Mouse (Mus musculus) left cerebral cortex, postnatal 10 days (tissue): ENCODE measurements around the gene Gabrb3. TPM values are rescaled to one million over a fixed set of nuclear protein-coding genes. Genes with fewer than 3 reads are reported as not detected.

Source experiments
- DNase-seq, 2 experiments: peaks; one replicate each; pipeline ENCODE4 v3.0.0; 2021 to 2022; ENCODE audit warnings: low spot score in 2 of 2, mixed read lengths in 1 of 2; ENCODE audit errors: extremely low spot score in 1 of 2
- intact Hi-C: fragments of 180-260 bp; cut with DNase I; formaldehyde crosslinking; loops from one replicate; pipeline ENCODE4 v1.15.1; 2025
- total RNA-seq, 2 experiments: library from RNA; stranded (reverse); gene quantifications; 2 replicates each; pipeline ENCODE4 v1.2.3; 2021

Gabrb3 gene
- 100 to 1,000 TPM; 258 to 276 TPM for total RNA-seq

GRCm38 (mm10) chr7:57419392-57419791 is at the start of gene Gabrb3:
Gene Gabrb3 (plus strand): TSS chr7:57419692.
- no peak for DNase-seq
- intact Hi-C loops = no loop called here

GRCm38 (mm10) chr7:57384112-57384511 is 35.4 kb upstream of the Gabrb3 start:
- intact Hi-C loops = loop anchor here (5.0 to 10.0 kb wide), 3 partner anchors 219 to 1089 kb away; no protein-coding TSS in a partner anchor
- peak; percentile 20 to 71 for DNase-seq

GRCm38 (mm10) chr7:57386517-57387340 is 32.8 kb upstream of the Gabrb3 start, which contains the start of gene Gabrg3:
Gene Gabrg3 (minus strand): TSS chr7:57387188.
- intact Hi-C loops = loop anchor here (10.0 kb wide), 2 partner anchors 222 to 1092 kb away; no protein-coding TSS in a partner anchor
- peak in 1 of 2 experiments; percentile 66 for DNase-seq

GRCm38 (mm10) chr7:57387341-57387654 is 32.2 kb upstream of the Gabrb3 start:
- no peak for DNase-seq

GRCm38 (mm10) chr7:57390046-57390445 is 29.4 kb upstream of the Gabrb3 start:
- peak in 1 of 2 experiments; percentile 20 for DNase-seq
- intact Hi-C loops = no loop called here

More at GRCm38 (mm10) chr7:57387341-57387654, 32.2 kb upstream of the Gabrb3 start:
- intact Hi-C loops = loop anchor here (10.0 kb wide), 2 partner anchors 222 to 1092 kb away; no protein-coding TSS in a partner anchor

GRCm38 (mm10) chr7:57393551-57393950 is 25.9 kb upstream of the Gabrb3 start:
- intact Hi-C loops = no loop called here
- DNase-seq = no peak

- intact Hi-C loops = no loop called here
- no peak for DNase-seq
Measured at GRCm38 (mm10) chr7:57411163-57411562, 8.3 kb upstream of the Gabrb3 start.

GRCm38 (mm10) chr7:57412896-57413295 is 6.6 kb upstream of the Gabrb3 start:
- DNase-seq = no peak
- intact Hi-C loops = no loop called here

GRCm38 (mm10) chr7:57421044-57421443 is 1.6 kb downstream of the Gabrb3 start:
- intact Hi-C loops = no loop called here
- peak in 1 of 2 experiments; percentile 26 for DNase-seq

GRCm38 (mm10) chr7:57422675-57423074 is 3.2 kb downstream of the Gabrb3 start:
- DNase-seq = no peak
- intact Hi-C loops = no loop called here

- intact Hi-C loops = no loop called here
- DNase-seq = no peak
Measured at GRCm38 (mm10) chr7:57448239-57448638, 28.7 kb downstream of the Gabrb3 start.

- DNase-seq = no peak
- intact Hi-C loops = no loop called here
Measured at GRCm38 (mm10) chr7:57460354-57460753, 40.9 kb downstream of the Gabrb3 start.

GRCm38 (mm10) chr7:57471316-57471715 is 51.8 kb downstream of the Gabrb3 start:
- DNase-seq = no peak
- intact Hi-C loops = loop anchor here (5.0 kb wide), 2 partner anchors 524 to 1179 kb away; no protein-coding TSS in a partner anchor

GRCm38 (mm10) chr7:57473811-57474525 is 54.5 kb downstream of the Gabrb3 start:
- intact Hi-C loops = loop anchor here (5.0 kb wide), 2 partner anchors 527 to 1182 kb away; no protein-coding TSS in a partner anchor
- peak; percentile 60 to 74 for DNase-seq

GRCm38 (mm10) chr7:57482896-57483295 is 63.4 kb downstream of the Gabrb3 start:
- DNase-seq = peak in 1 of 2 experiments; percentile 38
- intact Hi-C loops = no loop called here

- intact Hi-C loops = no loop called here
- DNase-seq = no peak
Measured at GRCm38 (mm10) chr7:57486907-57487306, 67.4 kb downstream of the Gabrb3 start.

GRCm38 (mm10) chr7:57491795-57492194 is 72.3 kb downstream of the Gabrb3 start:
- peak in 1 of 2 experiments; percentile 57 for DNase-seq
- intact Hi-C loops = no loop called here

- intact Hi-C loops = no loop called here
Measured at GRCm38 (mm10) chr7:57502809-57503208, 83.3 kb downstream of the Gabrb3 start.

GRCm38 (mm10) chr7:57508860-57509632 is 89.6 kb downstream of the Gabrb3 start:
- DNase-seq = peak in 1 of 2 experiments; percentile 52
- intact Hi-C loops = no loop called here

More at GRCm38 (mm10) chr7:57502809-57503208, 83.3 kb downstream of the Gabrb3 start:
- DNase-seq = no peak
